Mouse (Mus musculus) c-Kit-positive CD71-positive TER-119-positive erythroid progenitor cells, embryonic 14.5 days (primary cell): Measurements from ENCODE around the gene Hfe2.

Experiments
- DNase-seq: peaks from one replicate; pipeline ENCODE4 v3.0.0-alpha.2; 2013; ENCODE audit warnings: low spot score

Hfe2 gene

GRCm38 (mm10) chr3:96575272-96575984 is 50.5 kb downstream of the Hfe2 start:
- DNase-seq: no peak

GRCm38 (mm10) chr3:96576005-96576658 is 51.2 kb downstream of the Hfe2 start:
- peak; percentile 46 for DNase-seq

- DNase-seq: peak; percentile 90
These were observed 51.9 kb downstream of the Hfe2 start, which contains the start of gene Gm16253 for GRCm38 (mm10) chr3:96576690-96577541. Gene Gm16253, plus strand, starts transcription at chr3:96576984.

GRCm38 (mm10) chr3:96577566-96577965 is 52.6 kb downstream of the Hfe2 start:
- no peak for DNase-seq
